Mouse (Mus musculus) CD4-positive, CD25-positive, alpha-beta regulatory T cell, adult 4 months (primary cell): ENCODE measurements around the gene Eea1. TPM values are rescaled to one million over a fixed set of nuclear protein-coding genes. Genes with fewer than 3 reads are reported as not detected.

Experiments
- ATAC-seq: one replicate; pipeline ENCODE4 v1.8.0; 2017
- polyA plus RNA-seq, 2 experiments: library from polyadenylated mRNA; unstranded; fragments of 100-300 nt; shearing (Covaris generic); gene quantifications; one replicate each; pipeline ENCODE4 v1.2.1; 2017

Eea1 gene
- polyA plus RNA-seq, 2 experiments from 2014 or later, result 18.7 to 24.7 TPM

- no peak for ATAC-seq
These were observed 9.7 kb downstream of the Eea1 start for GRCm38 (mm10) chr10:95950194-95950593.

GRCm38 (mm10) chr10:95950797-95951196 is 10.3 kb downstream of the Eea1 start:
- no peak for ATAC-seq

GRCm38 (mm10) chr10:95951346-95951745 is 10.9 kb downstream of the Eea1 start:
- no peak for ATAC-seq

GRCm38 (mm10) chr10:95956629-95957028 is 16.2 kb downstream of the Eea1 start:
- no peak for ATAC-seq

GRCm38 (mm10) chr10:95957574-95957973 is 17.1 kb downstream of the Eea1 start:
- no peak for ATAC-seq

- peak; percentile 66 for ATAC-seq
These were observed 24.2 kb downstream of the Eea1 start for GRCm38 (mm10) chr10:95964679-95965078.

GRCm38 (mm10) chr10:95969694-95970093 is 29.2 kb downstream of the Eea1 start:
- ATAC-seq, result peak; percentile 67

- peak; percentile 61 for ATAC-seq
These were observed 30.3 kb downstream of the Eea1 start for GRCm38 (mm10) chr10:95970744-95971212.

GRCm38 (mm10) chr10:95971341-95971740 is 30.9 kb downstream of the Eea1 start:
- ATAC-seq, result peak; percentile 29

GRCm38 (mm10) chr10:95971942-95972341 is 31.5 kb downstream of the Eea1 start:
- ATAC-seq, result peak; percentile 30

GRCm38 (mm10) chr10:95974462-95974861 is 34.0 kb downstream of the Eea1 start:
- ATAC-seq, result no peak

GRCm38 (mm10) chr10:95976798-95977197 is 36.3 kb downstream of the Eea1 start:
- no peak for ATAC-seq

GRCm38 (mm10) chr10:95989731-95990130 is 49.3 kb downstream of the Eea1 start:
- no peak for ATAC-seq

GRCm38 (mm10) chr10:95991176-95991575 is 50.7 kb downstream of the Eea1 start:
- ATAC-seq, result no peak

GRCm38 (mm10) chr10:96000904-96001303 is 60.5 kb downstream of the Eea1 start:
- no peak for ATAC-seq

- ATAC-seq, result peak; percentile 95
These were observed 75.3 kb downstream of the Eea1 start for GRCm38 (mm10) chr10:96015738-96016137.

- ATAC-seq, result no peak
These were observed 77.0 kb downstream of the Eea1 start for GRCm38 (mm10) chr10:96017418-96017817.

GRCm38 (mm10) chr10:96033356-96033984 is 93.0 kb downstream of the Eea1 start:
- peak; percentile 64 for ATAC-seq

GRCm38 (mm10) chr10:96034106-96034505 is 93.7 kb downstream of the Eea1 start:
- no peak for ATAC-seq

- no peak for ATAC-seq
These were observed 95.5 kb downstream of the Eea1 start for GRCm38 (mm10) chr10:96035951-96036350.

- no peak for ATAC-seq
These were observed 103.8 kb downstream of the Eea1 start for GRCm38 (mm10) chr10:96044216-96044615.

GRCm38 (mm10) chr10:96047960-96048536 is 107.6 kb downstream of the Eea1 start:
- ATAC-seq, result no peak

- ATAC-seq, result no peak
These were observed 108.1 kb downstream of the Eea1 start for GRCm38 (mm10) chr10:96048550-96048949.

- no peak for ATAC-seq
These were observed 126.9 kb downstream of the Eea1 start for GRCm38 (mm10) chr10:96067347-96067746.
